Mouse (Mus musculus): ENCODE measurements around the gene Gpr156.

Gene Gpr156

DNA sequence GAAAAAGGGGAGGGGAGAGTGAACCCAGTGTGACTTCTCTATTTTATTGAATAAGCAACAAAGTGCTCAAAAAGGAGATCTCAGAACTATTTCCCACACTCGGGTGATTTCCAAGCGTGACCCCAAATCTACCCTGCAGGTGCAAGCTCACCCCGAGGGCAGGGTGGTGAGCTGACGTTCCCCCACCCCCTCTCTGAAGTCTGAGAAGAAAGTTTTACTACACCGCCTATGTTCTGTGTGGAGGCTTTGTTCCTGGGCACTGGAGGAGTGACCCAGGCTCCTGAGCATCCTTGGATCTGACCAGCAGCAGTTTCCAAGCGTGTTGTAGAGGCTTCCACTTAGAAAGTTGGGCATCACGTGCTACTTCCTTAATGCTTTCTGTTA, 514 bp downstream of the Gpr156 start:
- no peak for DNase-seq (ENCODE audit: low read depth, low spot score)

DNA sequence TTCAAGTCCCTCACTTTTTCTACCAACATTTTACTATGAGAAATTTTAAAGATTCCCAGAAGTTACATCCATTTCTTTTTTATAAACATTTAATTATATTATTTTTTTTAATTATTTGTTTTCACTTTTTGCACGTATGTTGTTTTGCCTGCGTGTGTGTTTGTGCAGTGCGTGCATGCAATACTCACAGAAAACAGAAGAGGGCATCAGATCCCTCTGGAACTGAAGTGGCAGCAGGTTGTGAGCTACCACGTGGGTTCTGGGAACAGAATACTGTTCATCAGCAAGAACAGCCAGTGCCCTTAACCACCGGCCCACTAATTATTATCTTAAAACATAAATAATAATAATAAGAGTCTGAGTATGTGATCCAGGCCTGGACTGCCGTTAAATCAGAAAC, 2.7 kb downstream of the Gpr156 start:
- no peak for DNase-seq (ENCODE audit: low read depth, low spot score)

- no peak for DNase-seq (ENCODE audit: low read depth, low spot score)
Observed at GRCm38 (mm10) chr16:37920842-37921409, 4.6 kb downstream of the Gpr156 start.

DNA sequence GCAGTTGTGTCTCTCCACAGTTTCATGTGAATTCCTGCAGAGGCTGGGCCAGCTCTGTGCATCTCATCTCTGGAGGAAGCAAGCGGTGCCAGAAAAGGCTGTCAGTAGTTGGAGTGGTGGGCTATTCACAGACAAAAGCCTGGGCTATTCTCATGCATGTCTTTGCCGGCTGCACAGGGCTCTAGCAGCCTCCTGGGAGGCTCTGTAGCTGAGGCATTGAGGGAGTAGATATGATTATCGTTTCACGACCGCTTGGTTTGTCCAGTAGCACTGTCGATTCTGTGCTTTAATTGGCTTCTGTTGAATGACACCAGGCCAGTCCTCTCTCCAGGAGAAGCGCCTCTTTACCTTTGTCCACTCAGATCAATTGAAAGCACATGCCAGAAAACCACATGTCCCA, 9.8 kb downstream of the Gpr156 start:
- no peak for DNase-seq (ENCODE audit: low read depth, low spot score)

GRCm38 (mm10) chr16:37927117-37927516, 10.8 kb downstream of the Gpr156 start:
- no peak for DNase-seq (ENCODE audit: low read depth, low spot score)

GRCm38 (mm10) chr16:37929006-37929405, 12.7 kb downstream of the Gpr156 start:
- no peak for DNase-seq (ENCODE audit: low read depth, low spot score)

- no peak for DNase-seq (ENCODE audit: low read depth, low spot score)
Observed at GRCm38 (mm10) chr16:37929626-37930025, 13.3 kb downstream of the Gpr156 start.

DNA sequence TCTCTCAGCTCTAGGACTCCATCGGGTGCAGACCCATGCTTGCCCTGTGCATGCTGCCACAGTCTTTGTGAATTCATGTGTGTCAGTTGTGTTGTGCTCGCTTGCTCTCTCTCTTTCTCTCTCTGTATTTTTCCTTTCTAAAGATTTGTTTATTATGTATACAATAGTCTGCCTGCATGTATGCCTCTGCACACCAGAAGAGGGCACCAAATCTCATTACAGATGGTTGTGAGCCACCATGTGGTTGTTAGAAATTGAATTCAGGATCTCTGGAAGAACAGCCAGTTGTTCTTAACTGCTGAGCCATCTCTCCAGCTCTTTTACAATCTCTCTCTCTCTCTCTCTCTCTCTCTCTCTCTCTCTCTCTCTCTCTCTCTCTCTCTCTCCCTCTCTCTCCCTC, 18.6 kb downstream of the Gpr156 start:
- DNase-seq (ENCODE audit: low read depth, low spot score), result no peak

DNA sequence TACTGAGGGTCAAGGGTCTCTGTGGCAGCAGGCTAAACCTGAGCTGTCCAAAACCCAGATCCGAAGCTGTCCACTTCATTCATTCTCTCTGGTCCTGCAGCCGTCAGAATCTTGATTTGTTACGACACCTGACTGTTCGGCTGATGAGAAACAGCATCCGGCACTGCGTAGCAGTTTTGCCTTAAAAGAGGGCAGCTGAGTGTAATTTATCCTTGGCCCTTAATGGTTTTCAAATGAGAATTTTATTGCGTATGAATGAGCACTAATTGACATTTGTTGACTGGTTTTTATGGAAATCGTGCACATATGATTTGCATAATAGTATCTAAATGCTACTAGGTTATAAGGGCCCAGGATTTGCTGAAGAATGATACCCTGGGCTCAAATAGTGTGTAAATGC, 21.0 kb downstream of the Gpr156 start:
- DNase-seq (ENCODE audit: low read depth, low spot score), result no peak

DNA sequence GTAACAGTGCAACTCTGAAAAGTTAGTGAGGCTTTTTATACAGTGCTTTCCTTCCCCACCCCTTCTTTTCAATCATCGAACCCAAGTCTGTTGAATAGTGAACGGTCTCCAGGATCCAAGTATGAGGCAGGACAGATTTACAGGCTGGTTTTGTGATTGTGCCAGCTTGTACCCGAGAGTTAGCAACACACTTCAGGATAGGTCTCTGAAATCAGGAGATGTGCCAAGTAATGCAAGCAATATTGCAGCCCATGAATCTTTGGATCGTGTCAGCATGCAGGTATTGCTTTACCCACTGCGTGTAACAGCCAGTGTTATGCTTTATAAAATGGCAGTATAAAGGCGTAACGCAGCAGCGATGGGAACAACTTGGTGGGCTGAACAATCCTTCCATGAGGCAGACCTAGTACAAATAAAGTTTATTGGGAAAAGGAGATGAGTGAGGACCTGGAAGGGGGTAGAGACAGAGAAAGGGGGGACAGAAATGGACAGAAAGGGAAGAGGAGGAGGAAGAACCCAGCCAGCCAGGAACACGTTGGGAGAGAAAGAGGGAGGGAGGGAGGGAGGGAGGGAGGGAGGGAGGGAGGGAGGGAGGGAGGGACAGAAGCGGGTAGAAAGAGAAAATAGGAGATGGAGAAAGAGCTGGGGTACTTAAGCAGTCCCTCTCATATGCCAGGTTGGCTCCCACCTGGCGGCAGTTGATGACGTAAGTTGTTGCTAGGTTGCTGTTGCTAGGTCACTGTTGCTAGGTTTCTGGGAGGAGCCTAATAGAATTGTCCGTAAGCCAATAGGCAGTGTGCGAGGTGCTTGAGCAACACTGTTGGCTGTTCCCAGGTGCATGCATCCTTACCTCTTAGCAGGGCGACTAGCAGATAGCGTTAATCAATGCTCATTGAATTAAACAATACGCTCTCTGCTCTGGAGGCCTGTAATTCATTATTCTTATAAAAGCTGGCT, 22.1 kb downstream of the Gpr156 start:
- peak; percentile 43 for DNase-seq (ENCODE audit: low read depth, low spot score)

- no peak for DNase-seq (ENCODE audit: low read depth, low spot score)
Observed at GRCm38 (mm10) chr16:37939082-37939863, 23.0 kb downstream of the Gpr156 start.

DNA sequence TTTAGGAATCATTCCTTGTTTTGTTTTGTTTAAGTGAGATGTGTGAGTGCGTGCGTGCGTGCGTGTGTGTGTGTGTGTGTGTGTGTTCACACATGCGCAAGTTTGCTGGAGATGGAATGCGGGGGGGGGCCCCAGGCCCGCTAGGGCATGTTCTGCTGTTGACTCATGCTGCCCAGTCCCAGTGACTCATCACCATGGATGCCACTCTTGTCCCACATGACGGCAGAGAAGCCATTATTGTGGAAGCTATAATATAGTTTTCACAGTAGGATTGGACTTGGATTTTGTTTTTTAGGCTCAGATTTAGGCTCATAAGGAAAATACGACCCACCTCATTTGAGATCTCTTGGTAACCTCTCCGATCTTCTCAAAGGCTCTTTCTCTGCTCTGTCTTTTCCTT, 24.0 kb downstream of the Gpr156 start:
- DNase-seq (ENCODE audit: low read depth, low spot score), result no peak

GRCm38 (mm10) chr16:37943701-37944100, 27.4 kb downstream of the Gpr156 start:
- no peak for DNase-seq (ENCODE audit: low read depth, low spot score)

DNA sequence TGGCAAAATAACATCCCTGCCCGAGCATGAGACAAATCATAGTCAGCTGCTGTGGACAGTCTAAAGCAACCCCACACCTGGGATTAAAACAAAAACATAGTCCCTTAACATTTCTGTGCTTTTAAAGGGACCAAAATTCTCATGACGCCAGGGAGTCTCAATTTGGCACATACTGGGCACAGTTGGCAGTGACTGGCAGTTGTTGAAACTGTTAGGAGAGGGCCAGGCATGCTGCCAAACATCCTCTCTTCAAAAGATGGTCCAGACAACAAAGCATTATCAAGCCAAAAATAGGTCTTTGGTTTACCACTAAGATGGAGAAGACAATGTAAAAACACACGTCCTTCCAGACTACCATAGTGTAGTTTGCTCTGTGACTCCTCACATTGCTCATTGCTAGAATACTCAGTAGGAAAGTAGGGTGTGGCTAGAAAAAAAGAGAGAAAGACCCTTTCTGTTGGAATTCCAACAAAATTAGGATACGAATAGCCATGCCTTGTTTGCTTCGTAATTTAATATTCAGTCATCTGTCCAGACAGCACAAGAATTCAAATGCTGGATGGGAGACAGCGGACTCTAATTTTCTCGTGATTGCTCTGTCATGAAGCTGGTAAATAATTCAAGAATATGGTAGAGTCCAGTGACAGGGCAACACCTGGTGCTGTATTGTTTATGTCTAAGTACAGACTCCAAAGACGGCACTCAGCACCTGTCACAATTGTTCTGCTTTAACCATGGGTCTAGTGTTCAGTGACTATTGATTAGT, 28.9 kb downstream of the Gpr156 start:
- DNase-seq (ENCODE audit: low read depth, low spot score), result no peak

DNA sequence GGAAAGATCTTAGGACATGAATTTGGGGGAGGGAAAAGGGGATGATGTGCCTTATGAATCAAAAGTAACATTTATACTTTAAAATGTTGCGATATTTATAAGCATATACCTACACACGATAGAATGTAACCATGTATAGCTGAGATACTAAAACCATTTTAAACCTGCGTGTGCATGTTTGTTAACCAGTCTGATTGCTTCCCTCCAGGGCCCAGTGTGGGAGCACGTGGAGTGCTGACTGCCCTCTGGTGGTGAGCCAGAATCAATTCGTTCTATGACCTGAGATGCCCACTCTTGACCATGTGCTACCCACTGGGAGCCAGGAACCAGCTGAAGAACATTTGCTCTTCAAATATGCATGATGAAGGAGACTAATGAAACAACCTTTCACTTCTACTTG, 30.9 kb downstream of the Gpr156 start:
- no peak for DNase-seq (ENCODE audit: low read depth, low spot score)

DNA sequence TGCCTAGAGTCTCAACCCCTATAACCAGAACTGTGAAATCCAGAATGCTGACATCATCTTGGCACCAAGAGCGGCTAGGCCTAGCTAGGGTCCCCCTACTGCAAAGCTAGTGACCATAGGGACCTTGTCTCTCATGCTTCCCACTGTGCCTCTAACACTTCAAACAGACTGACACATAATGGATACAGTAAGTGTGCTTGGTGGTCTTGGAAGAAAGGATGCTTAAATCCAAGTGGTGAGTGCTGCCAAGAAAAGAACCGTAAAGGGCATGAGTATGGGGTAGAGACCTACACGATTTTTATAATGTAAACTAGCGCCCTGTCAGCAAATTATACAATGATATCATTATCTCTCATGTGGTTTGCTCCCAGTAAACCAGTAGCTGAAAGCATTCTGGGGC, 32.1 kb downstream of the Gpr156 start:
- DNase-seq (ENCODE audit: low read depth, low spot score), result no peak

DNA sequence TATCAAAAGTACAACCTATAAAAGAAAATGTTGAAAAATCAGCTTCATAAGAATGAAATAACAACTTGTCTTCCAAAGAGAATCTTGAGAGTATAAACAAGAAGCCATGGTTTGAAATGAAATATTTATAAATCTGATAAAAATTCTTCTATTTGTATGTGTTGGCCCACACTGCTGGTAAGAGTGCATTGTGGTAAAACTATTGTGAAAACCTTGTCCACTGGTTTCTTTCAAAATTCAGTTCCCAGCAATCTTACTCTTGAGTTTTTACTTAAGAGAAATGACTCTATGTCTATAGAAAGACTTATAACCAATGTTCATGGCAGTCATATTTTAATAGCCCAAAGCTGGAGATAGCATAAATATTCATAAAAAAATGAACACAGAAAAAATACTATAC, 34.9 kb downstream of the Gpr156 start:
- no peak for DNase-seq (ENCODE audit: low read depth, low spot score)

DNA sequence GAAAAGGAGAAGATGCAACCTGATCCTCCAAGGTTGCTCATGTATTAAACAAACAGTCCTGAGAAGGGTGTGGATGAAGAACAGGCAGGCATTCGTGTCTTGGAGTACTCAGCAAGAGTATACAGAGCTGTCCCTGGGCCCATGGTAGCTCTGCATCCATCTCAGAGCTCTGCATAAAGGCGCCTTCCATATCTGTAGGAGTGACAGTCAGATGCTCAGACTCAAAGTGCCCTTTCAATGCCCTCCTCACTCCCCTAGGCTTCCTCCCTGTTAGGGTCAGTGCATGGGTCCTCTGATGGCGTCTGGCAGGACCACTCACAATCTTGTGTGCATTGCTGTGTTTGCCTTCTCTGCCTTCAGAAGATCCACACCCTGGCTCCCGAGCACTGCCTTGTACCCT, 36.9 kb downstream of the Gpr156 start:
- no peak for DNase-seq (ENCODE audit: low read depth, low spot score)

GRCm38 (mm10) chr16:37953991-37954942, 38.0 kb downstream of the Gpr156 start:
- DNase-seq (ENCODE audit: low read depth, low spot score), result no peak

GRCm38 (mm10) chr16:37955336-37955917, 39.1 kb downstream of the Gpr156 start:
- DNase-seq (ENCODE audit: low read depth, low spot score), result no peak
